29 mouse cellular contexts compared by ENCODE assay signal in genomic region chr5:129759929-129760480, GRCm38 (mm10). TPM values are rescaled to one million over a fixed set of nuclear protein-coding genes. Genes with fewer than 3 reads are reported as not detected.
DNase-seq lines count a peak whose midpoint lies in the region; ATAC-seq and TF ChIP-seq lines count a peak whose summit lies in the region.
"Had no signal": no experiment of that assay in that cellular context is flagged by ENCODE, and none has a peak within 500 bp of the region (broad histone marks: within the 10 kb centered on the region; RNA-seq: fewer than 3 reads in every experiment).

No protein-coding gene starts in this region.

- H3K4me2 ChIP-seq in liver, postnatal 0 days (ENCODE audit: low read depth, low read length): no peak overlapping the region
- no peak overlapping the region for H3K4me2 ChIP-seq in liver, embryonic 11.5 days
- H3K4me2 ChIP-seq in lung, postnatal 0 days (replicated peaks; ENCODE audit: low read depth, low read length): no peak overlapping the region
- H3K4me2 ChIP-seq: forebrain, embryonic 13.5 days; heart, embryonic 11.5 days; lung, embryonic 15.5 days; midbrain, embryonic 15.5 days; neural tube, embryonic 12.5 days had no signal

- H3K36me3 ChIP-seq in liver, postnatal 0 days (replicated peaks; ENCODE audit: insufficient read depth, low read length): peaks cover 7% of the 10 kb centered on the region
- no peaks in the 10 kb centered on the region for H3K36me3 ChIP-seq in liver, embryonic 11.5 days (ENCODE audit: control insufficient read depth, insufficient read depth, low read length)
- H3K36me3 ChIP-seq in lung, postnatal 0 days (ENCODE audit: insufficient read depth, low read length): no peaks in the 10 kb centered on the region; the same call in 1 of the 2 replicates

- no peaks in the 10 kb centered on the region for H3K27me3 ChIP-seq in liver, postnatal 0 days (ENCODE audit: insufficient read depth, low read length)
- H3K27me3 ChIP-seq in liver, embryonic 11.5 days (replicated peaks; ENCODE audit: control insufficient read depth, insufficient read depth, low read length): no peaks in the 10 kb centered on the region
- H3K27me3 ChIP-seq in lung, postnatal 0 days (replicated peaks; ENCODE audit: insufficient read depth, low read length): no peaks in the 10 kb centered on the region
- H3K27me3 ChIP-seq: CH12.LX; forebrain, embryonic 13.5 days; lung, embryonic 15.5 days; midbrain, embryonic 15.5 days; neural tube, embryonic 12.5 days had no signal

- TF ChIP-seq EP300 in liver, postnatal 0 days (IDR thresholded peaks at IDR 0.05; ENCODE audit: low read depth): no peak
- no peak for TF ChIP-seq EP300 in lung, postnatal 0 days (IDR thresholded peaks at IDR 0.05)

- DNase-seq in liver, postnatal 0 days: no peak
- no peak for DNase-seq in liver, embryonic 11.5 days (ENCODE audit: low spot score)
- DNase-seq in kidney, adult 9 months: peak; percentile 82
- DNase-seq in kidney, postnatal 14 days: peak; percentile 56
- no peak for DNase-seq in lung, postnatal 0 days (ENCODE audit: low spot score)
- DNase-seq in lung, postnatal 4 days: no peak
- DNase-seq: adrenal gland, postnatal 10 days; B cell, adult 2 months; cerebellum, adult 9-10 months; heart, adult 11 months; right cerebral cortex, postnatal 25 days; spleen, adult 18-20 months had no signal

- H3K4me3 ChIP-seq in liver, postnatal 0 days (ENCODE audit: low read depth, low read length): no peak overlapping the region
- H3K4me3 ChIP-seq in liver, embryonic 11.5 days (ENCODE audit: low read depth, low read length): no peak overlapping the region
- H3K4me3 ChIP-seq in lung, postnatal 0 days (ENCODE audit: low read depth, low read length): no peak overlapping the region
- H3K4me3 ChIP-seq: forebrain, embryonic 13.5 days; left cerebral cortex, adult 2 months; limb, embryonic 10.5 days; lung, embryonic 15.5 days; midbrain, embryonic 15.5 days; neural tube, embryonic 12.5 days had no signal

- H3K9me3 ChIP-seq in liver, postnatal 0 days (ENCODE audit: low read length): no peaks in the 10 kb centered on the region
- H3K9me3 ChIP-seq in liver, embryonic 11.5 days (ENCODE audit: control insufficient read depth, low read length): no peaks in the 10 kb centered on the region
- H3K9me3 ChIP-seq in lung, postnatal 0 days (ENCODE audit: low read length): no peaks in the 10 kb centered on the region
- H3K9me3 ChIP-seq: forebrain, embryonic 13.5 days; limb, embryonic 10.5 days; lung, embryonic 15.5 days; midbrain, embryonic 15.5 days; neural tube, embryonic 12.5 days had no signal

- H3K27ac ChIP-seq in liver, postnatal 0 days (ENCODE audit: low read depth): no peak overlapping the region
- H3K27ac ChIP-seq in liver, embryonic 11.5 days (ENCODE audit: low read depth, low read length): no peak overlapping the region
- no peak overlapping the region for H3K27ac ChIP-seq in lung, postnatal 0 days (ENCODE audit: low read length)
- H3K27ac ChIP-seq: left cerebral cortex, adult 2 months; limb, embryonic 10.5 days; lung, embryonic 15.5 days; macrophage; midbrain, embryonic 15.5 days; neural tube, embryonic 12.5 days had no signal

- H3K9ac ChIP-seq in liver, postnatal 0 days (replicated peaks): no peak overlapping the region
- no peak overlapping the region for H3K9ac ChIP-seq in liver, embryonic 11.5 days (ENCODE audit: low read depth, low read length)
- H3K9ac ChIP-seq in lung, postnatal 0 days (replicated peaks; ENCODE audit: low read depth): no peak overlapping the region
- H3K9ac ChIP-seq: forebrain, embryonic 13.5 days; lung, embryonic 15.5 days; midbrain, embryonic 15.5 days; neural tube, embryonic 12.5 days had no signal

- 65% methylated on average over 13 of the region's 13 CpGs for WGBS in liver, postnatal 0 days (ENCODE audit: insufficient replicate concordance)
- WGBS in liver, embryonic 11.5 days: 86% methylated on average over 13 of the region's 13 CpGs
- WGBS in lung, postnatal 0 days: 76% methylated on average over 13 of the region's 13 CpGs

- peak; percentile 67 for ATAC-seq in liver, postnatal 0 days
- ATAC-seq in liver, embryonic 11.5 days (replicated peaks; ENCODE audit: low FRiP score): no peak
- no peak for ATAC-seq in inflammation-experienced regulatory T-cells, adult 6 months
- ATAC-seq in lung, postnatal 0 days: no peak
- ATAC-seq: forebrain, embryonic 13.5 days; hindbrain, postnatal 0 days; intestine, postnatal 0 days; midbrain, embryonic 15.5 days had no signal

- H3K4me1 ChIP-seq in liver, postnatal 0 days (ENCODE audit: insufficient read depth): no peaks in the 10 kb centered on the region
- H3K4me1 ChIP-seq in liver, embryonic 11.5 days (replicated peaks; ENCODE audit: control insufficient read depth, insufficient read depth, low read length): no peaks in the 10 kb centered on the region
- no peaks in the 10 kb centered on the region for H3K4me1 ChIP-seq in lung, postnatal 0 days (ENCODE audit: insufficient read depth, low read depth, low read length)
- H3K4me1 ChIP-seq: lung, embryonic 15.5 days; midbrain, embryonic 15.5 days had no signal

- TF ChIP-seq CTCF in liver, postnatal 0 days (IDR thresholded peaks at IDR 0.05; ENCODE audit: low read depth): no peak
- no peak for TF ChIP-seq CTCF in lung, postnatal 0 days (IDR thresholded peaks at IDR 0.05)

RNA-seq across cellular contexts. Expression of gene Psph, which starts 27.2 kb away (rescaled TPM):
- 18.4 and 20.5 TPM in 2 replicates for polyA plus RNA-seq in liver, postnatal 0 days (2015; fragmentation: Nextera tagmentation; extraction: Ambion mirVana)
- 120 and 129 TPM in 2 replicates for polyA plus RNA-seq in liver, embryonic 11.5 days (2014; fragmentation: Nextera tagmentation; extraction: Ambion mirVana)
- 10 to 100 TPM; 43.6 to 79.5 (median 54.1) TPM for polyA plus RNA-seq in inflammation-experienced regulatory T-cells, adult 6 months (2017; shearing (Covaris generic))
- 20.8 and 21.4 TPM in 2 replicates for polyA plus RNA-seq in lung, postnatal 0 days (2015; fragmentation: Nextera tagmentation; extraction: Ambion mirVana)

RNA-seq across cellular contexts. Expression of gene Nipsnap2, which starts 35.1 kb away (rescaled TPM):
- 30.5 and 32.2 TPM in 2 replicates for polyA plus RNA-seq in liver, postnatal 0 days (2015; fragmentation: Nextera tagmentation; extraction: Ambion mirVana)
- 58.7 and 58.9 TPM in 2 replicates for polyA plus RNA-seq in liver, embryonic 11.5 days (2014; fragmentation: Nextera tagmentation; extraction: Ambion mirVana)
- polyA plus RNA-seq in inflammation-experienced regulatory T-cells, adult 6 months (2017; shearing (Covaris generic)): 10 to 100 TPM; 52.3 to 79.8 (median 79.6) TPM
- polyA plus RNA-seq in lung, postnatal 0 days (2015; fragmentation: Nextera tagmentation; extraction: Ambion mirVana): 99.8 and 102 TPM in 2 replicates

RNA-seq across cellular contexts. Expression of gene Mrps17, which starts 44.7 kb away (rescaled TPM):
- polyA plus RNA-seq in liver, postnatal 0 days (2015; fragmentation: Nextera tagmentation; extraction: Ambion mirVana): 124 and 130 TPM in 2 replicates
- polyA plus RNA-seq in liver, embryonic 11.5 days (2014; fragmentation: Nextera tagmentation; extraction: Ambion mirVana): 209 and 221 TPM in 2 replicates
- polyA plus RNA-seq in inflammation-experienced regulatory T-cells, adult 6 months (2017; shearing (Covaris generic)): 100 to 1,000 TPM; 109 to 124 (median 117) TPM
- 135 and 143 TPM in 2 replicates for polyA plus RNA-seq in lung, postnatal 0 days (2015; fragmentation: Nextera tagmentation; extraction: Ambion mirVana)

RNA-seq across cellular contexts. Expression of gene Sept14, which starts 51.7 kb away (rescaled TPM):
- not detected in 2 replicates for polyA plus RNA-seq in liver, postnatal 0 days (2015; fragmentation: Nextera tagmentation; extraction: Ambion mirVana)
- not detected in 2 replicates for polyA plus RNA-seq in liver, embryonic 11.5 days (2014; fragmentation: Nextera tagmentation; extraction: Ambion mirVana)
- not detected for polyA plus RNA-seq in inflammation-experienced regulatory T-cells, adult 6 months (2017; shearing (Covaris generic))
- not detected in 2 replicates for polyA plus RNA-seq in lung, postnatal 0 days (2015; fragmentation: Nextera tagmentation; extraction: Ambion mirVana)
- polyA plus RNA-seq: embryonic facial prominence, embryonic 14.5 days; forebrain, embryonic 13.5 days; heart, embryonic 11.5 days; heart, postnatal 0 days; hindbrain, postnatal 0 days; intestine, postnatal 0 days; limb, embryonic 10.5 days; liver, adult 2 months; lung, embryonic 15.5 days; macrophage; midbrain, embryonic 15.5 days; neural tube, embryonic 12.5 days; thymus, postnatal 0 days; urinary bladder, adult 2 months had no signal

Comparison
In these comparisons a context has a peak if more than half of its experiments do, and no peak if none do; other contexts are left out.
1. DNase-seq: peak in kidney, adult 9 months (single experiment) and kidney, postnatal 14 days (single experiment); none in liver, postnatal 0 days (single experiment), liver, embryonic 11.5 days (single experiment), lung, postnatal 0 days (single experiment) and lung, postnatal 4 days (0 of 2).